Mouse (Mus musculus) CD8-positive naive resting alpha-beta T cell, adult 2 months (primary cell): ENCODE results near the gene Rab11fip3.

Experiments used
- DNase-seq, 2 experiments: peaks; one replicate each; pipeline ENCODE4 v3.0.0; 2022; ENCODE audit warnings: low read depth in 2 of 2, low spot score in 2 of 2

Rab11fip3 gene

GRCm38 (mm10) chr17:25998425-25998824 is 70.9 kb downstream of the Rab11fip3 start:
- DNase-seq: no peak

- no peak for DNase-seq
These were observed 75.9 kb downstream of the Rab11fip3 start for GRCm38 (mm10) chr17:25993489-25993888.

- no peak for DNase-seq
These were observed 77.1 kb downstream of the Rab11fip3 start for GRCm38 (mm10) chr17:25992274-25992673.

GRCm38 (mm10) chr17:25990331-25990730 is 79.0 kb downstream of the Rab11fip3 start:
- no peak for DNase-seq

- peak; percentile 82 to 86 for DNase-seq
These were observed 83.8 kb downstream of the Rab11fip3 start, which contains the start of gene Capn15 for GRCm38 (mm10) chr17:25985306-25986294. Capn15 (minus strand) TSS chr17:25985796.

- DNase-seq: no peak
These were observed 84.6 kb downstream of the Rab11fip3 start for GRCm38 (mm10) chr17:25984556-25985305.

- no peak for DNase-seq
These were observed 85.3 kb downstream of the Rab11fip3 start for GRCm38 (mm10) chr17:25984066-25984465.

- DNase-seq: no peak
These were observed 86.4 kb downstream of the Rab11fip3 start for GRCm38 (mm10) chr17:25982913-25983312.

- no peak for DNase-seq
These were observed 88.5 kb downstream of the Rab11fip3 start for GRCm38 (mm10) chr17:25980854-25981253.

- no peak for DNase-seq
These were observed 89.3 kb downstream of the Rab11fip3 start for GRCm38 (mm10) chr17:25979829-25980738.

- no peak for DNase-seq
These were observed 98.2 kb downstream of the Rab11fip3 start for GRCm38 (mm10) chr17:25970954-25971707.

GRCm38 (mm10) chr17:25970448-25970847 is 98.9 kb downstream of the Rab11fip3 start:
- DNase-seq: no peak

GRCm38 (mm10) chr17:25968176-25968575 is 101.2 kb downstream of the Rab11fip3 start:
- no peak for DNase-seq

GRCm38 (mm10) chr17:25967652-25968051 is 101.7 kb downstream of the Rab11fip3 start:
- no peak for DNase-seq

GRCm38 (mm10) chr17:25964271-25964670 is 105.1 kb downstream of the Rab11fip3 start:
- DNase-seq: no peak

GRCm38 (mm10) chr17:25962413-25962905 is 106.9 kb downstream of the Rab11fip3 start:
- DNase-seq: no peak

- no peak for DNase-seq
These were observed 107.8 kb downstream of the Rab11fip3 start for GRCm38 (mm10) chr17:25961566-25961965.

- DNase-seq: no peak
These were observed 109.5 kb downstream of the Rab11fip3 start for GRCm38 (mm10) chr17:25959630-25960467.
